Mouse (Mus musculus): ENCODE data around the gene Plxdc2. TPM values are rescaled to one million over a fixed set of nuclear protein-coding genes. Genes with fewer than 3 reads are reported as not detected.
A peak's percentile ranks its signal among the peaks of the same experiment; 100 is the strongest.

Gene Plxdc2
- total and polyA plus RNA-seq, 2 experiments: 0.09 to 0.55 TPM

GRCm38 (mm10) chr2:16351106-16351505 is 5.0 kb upstream of the Plxdc2 start:
- Histone ChIP-seq H3K27me3 (ENCODE audit: control insufficient read depth, insufficient read depth, low read length) (no peaks in the 10 kb centered on the region), H3K4me1 (ENCODE audit: control insufficient read depth, insufficient read depth, low read length) (no peaks in the 10 kb centered on the region), H3K27ac (replicated peaks; ENCODE audit: insufficient read depth, low read depth, low read length) (no peak overlapping the region), H3K79me2 (ENCODE audit: control insufficient read depth, insufficient read depth, low read length) (no peaks in the 10 kb centered on the region), H3K4me3 (ENCODE audit: insufficient read depth, low read depth, low read length) (no peak overlapping the region), H3K9ac (ENCODE audit: low read depth, low read length) (no peak overlapping the region), H3K36me3 (ENCODE audit: control insufficient read depth, insufficient read depth, low read length) (no peaks in the 10 kb centered on the region)
- no peak for DNase-seq (ENCODE audit: extremely low read depth, low read depth, low spot score)
- WGBS: 61% methylated on average over 3 of the region's 3 CpGs
- TF ChIP-seq CTCF (IDR thresholded peaks at IDR 0.05; ENCODE audit: low read depth, low read length) (no peak), POLR2A (IDR thresholded peaks at IDR 0.05; ENCODE audit: extremely low read depth, insufficient read depth, low read length) (no peak)

DNA sequence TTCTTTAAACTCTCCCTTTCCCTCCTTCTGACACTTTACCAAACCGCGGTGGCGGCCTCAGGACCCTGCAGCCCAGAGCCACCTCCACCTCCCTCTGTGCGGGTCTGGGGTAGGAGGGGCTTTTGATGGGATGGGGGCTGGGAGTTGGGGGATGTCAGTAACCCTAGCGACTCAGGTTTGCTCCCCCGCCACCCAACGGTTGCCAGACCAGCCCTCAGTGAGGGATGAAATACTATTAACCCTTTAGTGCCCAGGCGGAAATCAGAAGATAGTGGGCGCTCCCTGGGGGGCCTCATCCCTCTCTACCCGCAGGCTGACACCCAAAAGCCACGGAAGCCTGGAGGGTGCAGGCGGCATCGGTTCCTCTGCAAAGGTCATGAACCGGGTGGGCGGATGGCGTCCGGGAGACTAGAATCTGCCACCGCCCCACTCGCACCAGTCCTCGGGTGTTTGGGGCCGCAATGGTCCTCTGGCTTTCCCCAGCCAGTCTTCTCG is 446 bp upstream of the Plxdc2 start:
- Histone ChIP-seq H3K27ac (replicated peaks; ENCODE audit: insufficient read depth, low read depth, low read length) (no peak overlapping the region), H3K79me2 (ENCODE audit: control insufficient read depth, insufficient read depth, low read length) (no peaks in the 10 kb centered on the region), H3K9ac (ENCODE audit: low read depth, low read length) (no peak overlapping the region), H3K4me1 (ENCODE audit: control insufficient read depth, insufficient read depth, low read length) (no peaks in the 10 kb centered on the region), H3K4me3 (ENCODE audit: insufficient read depth, low read depth, low read length) (peak overlapping the region; percentile 45; the same call in 1 of the 2 replicates), H3K27me3 (ENCODE audit: control insufficient read depth, insufficient read depth, low read length) (peaks cover 4% of the 10 kb centered on the region; the same call in 1 of the 2 replicates), H3K36me3 (ENCODE audit: control insufficient read depth, insufficient read depth, low read length) (no peaks in the 10 kb centered on the region)
- whole genome bisulfite sequencing: 1% methylated on average over 22 of the region's 22 CpGs
- no peak for DNase-seq (ENCODE audit: extremely low read depth, low read depth, low spot score)
- TF ChIP-seq CTCF (IDR thresholded peaks at IDR 0.05; ENCODE audit: low read depth, low read length): no peak
- TF ChIP-seq POLR2A (IDR thresholded peaks at IDR 0.05; ENCODE audit: extremely low read depth, insufficient read depth, low read length): no peak

DNA sequence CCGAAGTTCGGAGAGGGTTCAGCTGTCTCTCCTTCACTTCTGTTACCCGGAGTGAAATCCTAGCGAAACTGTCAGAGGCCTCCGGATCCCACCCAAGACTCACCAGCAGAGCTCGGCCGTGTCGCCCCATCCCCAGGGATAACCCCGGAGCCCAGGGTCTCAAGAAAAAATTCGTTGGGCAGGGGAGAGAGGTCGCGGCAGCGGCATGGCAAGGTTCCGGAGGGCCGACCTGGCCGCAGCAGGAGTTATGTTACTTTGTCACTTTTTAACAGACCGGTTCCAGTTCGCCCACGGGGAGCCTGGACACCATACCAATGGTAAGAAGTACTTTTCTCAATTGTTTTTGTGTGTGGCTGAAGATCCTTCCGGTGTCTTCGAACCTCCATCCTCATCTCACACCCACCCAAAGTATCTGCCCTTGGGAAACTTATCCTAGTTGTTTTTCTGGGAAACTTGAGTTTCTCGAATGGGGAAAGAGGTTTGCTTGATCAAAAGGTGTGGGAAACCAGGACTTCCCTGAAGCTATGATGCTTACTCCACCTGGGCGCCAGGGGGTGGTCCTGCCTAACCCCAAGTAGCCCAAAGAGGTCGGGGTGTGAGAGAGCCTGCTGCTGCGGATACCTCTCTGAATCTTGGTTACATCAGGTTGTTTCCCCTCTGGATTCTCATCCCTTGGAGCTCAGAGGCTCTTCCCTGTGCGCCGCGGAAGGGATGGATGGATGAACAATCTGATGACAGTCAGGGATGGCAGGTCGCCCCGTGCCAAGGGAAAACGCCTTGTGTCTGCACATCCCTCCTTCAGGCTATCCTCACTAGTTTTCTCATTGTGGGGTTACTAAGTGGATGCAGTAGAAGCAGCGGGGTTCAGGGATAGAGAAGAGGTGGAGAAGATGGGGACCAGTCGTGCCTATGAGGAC is 1.1 kb downstream of the Plxdc2 start:
- Histone ChIP-seq H3K27me3 (ENCODE audit: control insufficient read depth, insufficient read depth, low read length) (peaks cover 4% of the 10 kb centered on the region; the same call in 1 of the 2 replicates), H3K27ac (replicated peaks; ENCODE audit: insufficient read depth, low read depth, low read length) (no peak overlapping the region), H3K9ac (ENCODE audit: low read depth, low read length) (no peak overlapping the region), H3K79me2 (ENCODE audit: control insufficient read depth, insufficient read depth, low read length) (no peaks in the 10 kb centered on the region), H3K4me3 (ENCODE audit: insufficient read depth, low read depth, low read length) (peak overlapping the region; percentile 45; the same call in 1 of the 2 replicates), H3K36me3 (ENCODE audit: control insufficient read depth, insufficient read depth, low read length) (no peaks in the 10 kb centered on the region), H3K4me1 (ENCODE audit: control insufficient read depth, insufficient read depth, low read length) (no peaks in the 10 kb centered on the region; the same call in 1 of the 2 replicates)
- WGBS: 7% methylated on average over 33 of the region's 33 CpGs
- TF ChIP-seq POLR2A (IDR thresholded peaks at IDR 0.05; ENCODE audit: extremely low read depth, insufficient read depth, low read length): no peak
- no peak for TF ChIP-seq CTCF (IDR thresholded peaks at IDR 0.05; ENCODE audit: low read depth, low read length)
- DNase-seq (ENCODE audit: extremely low read depth, low read depth, low spot score): no peak

- WGBS: 34% methylated on average over 1 of the region's 1 CpGs
- no peak for DNase-seq (ENCODE audit: extremely low read depth, low read depth, low spot score)
Measured at GRCm38 (mm10) chr2:16357946-16358345, 1.8 kb downstream of the Plxdc2 start.

DNA sequence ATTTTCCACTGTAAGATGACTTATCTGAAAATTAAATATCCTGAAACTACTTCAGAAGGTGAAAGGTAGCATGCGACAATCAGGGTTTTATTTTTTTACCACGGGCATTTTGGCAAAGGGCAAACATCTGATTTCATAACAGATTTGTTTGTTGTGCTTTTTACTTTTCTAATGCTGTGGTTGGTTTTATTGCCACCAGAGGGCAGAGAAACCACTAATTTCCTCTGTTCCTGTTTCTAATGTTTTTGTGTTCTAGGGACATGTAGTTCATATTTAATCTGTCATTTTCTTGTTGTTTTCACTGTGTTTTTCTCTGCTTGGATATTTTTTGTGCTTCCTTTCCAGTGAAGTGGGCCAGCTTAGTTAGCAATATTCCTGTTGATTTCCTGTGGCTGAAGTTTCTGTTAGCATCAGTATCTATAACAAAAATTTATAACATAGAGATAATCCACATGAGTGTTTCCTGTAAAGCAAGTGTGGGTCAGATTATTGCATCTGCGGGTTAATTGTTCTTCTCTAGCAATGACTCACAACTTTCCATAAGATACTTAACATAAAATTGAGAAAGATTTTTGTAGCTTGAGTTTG is 3.3 kb downstream of the Plxdc2 start:
- Histone ChIP-seq H3K79me2 (ENCODE audit: control insufficient read depth, insufficient read depth, low read length) (no peaks in the 10 kb centered on the region), H3K27ac (replicated peaks; ENCODE audit: insufficient read depth, low read depth, low read length) (no peak overlapping the region), H3K4me1 (ENCODE audit: control insufficient read depth, insufficient read depth, low read length) (no peaks in the 10 kb centered on the region; the same call in 1 of the 2 replicates), H3K27me3 (ENCODE audit: control insufficient read depth, insufficient read depth, low read length) (peaks cover 4% of the 10 kb centered on the region; the same call in 1 of the 2 replicates), H3K9ac (ENCODE audit: low read depth, low read length) (no peak overlapping the region), H3K36me3 (ENCODE audit: control insufficient read depth, insufficient read depth, low read length) (no peaks in the 10 kb centered on the region), H3K4me3 (ENCODE audit: insufficient read depth, low read depth, low read length) (no peak overlapping the region)
- 29% methylated on average over 3 of the region's 3 CpGs for WGBS
- DNase-seq (ENCODE audit: extremely low read depth, low read depth, low spot score): peak; percentile 59
- no peak for TF ChIP-seq POLR2A (IDR thresholded peaks at IDR 0.05; ENCODE audit: extremely low read depth, insufficient read depth, low read length)
- TF ChIP-seq CTCF (IDR thresholded peaks at IDR 0.05; ENCODE audit: low read depth, low read length): no peak

More at GRCm38 (mm10) chr2:16357946-16358345, 1.8 kb downstream of the Plxdc2 start:
- Histone ChIP-seq H3K79me2 (ENCODE audit: control insufficient read depth, insufficient read depth, low read length) (no peaks in the 10 kb centered on the region), H3K27ac (replicated peaks; ENCODE audit: insufficient read depth, low read depth, low read length) (no peak overlapping the region), H3K4me3 (ENCODE audit: insufficient read depth, low read depth, low read length) (no peak overlapping the region), H3K27me3 (ENCODE audit: control insufficient read depth, insufficient read depth, low read length) (peaks cover 4% of the 10 kb centered on the region; the same call in 1 of the 2 replicates), H3K4me1 (ENCODE audit: control insufficient read depth, insufficient read depth, low read length) (no peaks in the 10 kb centered on the region; the same call in 1 of the 2 replicates), H3K9ac (ENCODE audit: low read depth, low read length) (no peak overlapping the region), H3K36me3 (ENCODE audit: control insufficient read depth, insufficient read depth, low read length) (no peaks in the 10 kb centered on the region)
- TF ChIP-seq CTCF (IDR thresholded peaks at IDR 0.05; ENCODE audit: low read depth, low read length) (no peak), POLR2A (IDR thresholded peaks at IDR 0.05; ENCODE audit: extremely low read depth, insufficient read depth, low read length) (no peak)

All from liver, adult 2 months (tissue).